Comparison of ENCODE assay signal across 20 mouse cellular contexts in genomic region chr14:47076956-47077575, GRCm38 (mm10).
A peak's percentile ranks its signal among the peaks of the same experiment; 100 is the strongest.
DNase-seq lines count a peak whose midpoint lies in the region; ATAC-seq and TF ChIP-seq lines count a peak whose summit lies in the region.
"Had no signal": no experiment of that assay in that cellular context is flagged by ENCODE, and none has a peak within 500 bp of the region (broad histone marks: within the 10 kb centered on the region; RNA-seq: fewer than 3 reads in every experiment).

No protein-coding gene starts in this region.

- peak overlapping the region; percentile 58 for H3K27ac ChIP-seq in gastrocnemius, adult 2 months
- no peak overlapping the region for H3K27ac ChIP-seq in lung, embryonic 16.5 days (ENCODE audit: low read length)
- peak overlapping the region; percentile 76 for H3K27ac ChIP-seq in heart, embryonic 16.5 days (ENCODE audit: low read length)
- H3K27ac ChIP-seq: embryonic facial prominence, embryonic 12.5 days; limb, embryonic 12.5 days; liver, embryonic 14.5 days; midbrain, embryonic 12.5 days had no signal

- WGBS in lung, embryonic 16.5 days, result 74% methylated on average over 14 of the region's 14 CpGs
- 48% methylated on average over 14 of the region's 14 CpGs for WGBS in heart, embryonic 16.5 days

- peak; percentile 63; the same call in 1 of the 2 replicates for ATAC-seq in lung, embryonic 16.5 days (ENCODE audit: low read depth)
- ATAC-seq in heart, embryonic 16.5 days (replicated peaks; ENCODE audit: extremely low read depth, insufficient read depth, low FRiP score), result peak; percentile 58; the same call in 1 of the 2 replicates
- ATAC-seq: forebrain, embryonic 16.5 days had no signal

- intact Hi-C loops in gastrocnemius, adult 2 months (cut with DNase I), result loop anchor here (5.0 kb wide), 1 partner anchor 55 kb away; no protein-coding TSS in a partner anchor

- no peak for DNase-seq in gastrocnemius, adult 2 months
- DNase-seq in gastrocnemius, postnatal 10 days, result no peak
- no peak for DNase-seq in lung, postnatal 10 days
- DNase-seq in thymus, postnatal 10 days (ENCODE audit: low spot score in 2 of 2), result peak; percentile 51 to 67
- no peak for DNase-seq in retina, postnatal 1 day
- no peak for DNase-seq in liver
- DNase-seq: cerebellum, adult 11 months; kidney, adult 2 months; kidney, postnatal 25 days; layer of hippocampus, adult 9-11 months; lung, postnatal 14 days; right cerebral cortex, postnatal 4 days had no signal

- no peaks in the 10 kb centered on the region for H3K27me3 ChIP-seq in lung, embryonic 16.5 days (ENCODE audit: control insufficient read depth, insufficient read depth, low read depth, low read length)
- no peaks in the 10 kb centered on the region for H3K27me3 ChIP-seq in heart, embryonic 16.5 days (ENCODE audit: control insufficient read depth, insufficient read depth, low read length)
- H3K27me3 ChIP-seq: CH12.LX; embryonic facial prominence, embryonic 12.5 days; limb, embryonic 12.5 days; midbrain, embryonic 12.5 days had no signal

- no peak overlapping the region for H3K4me2 ChIP-seq in lung, embryonic 16.5 days (ENCODE audit: low read depth, low read length)
- H3K4me2 ChIP-seq in heart, embryonic 16.5 days (ENCODE audit: low read depth, low read length), result peak overlapping the region; percentile 39; the same call in 1 of the 2 replicates
- H3K4me2 ChIP-seq: embryonic facial prominence, embryonic 12.5 days; limb, embryonic 12.5 days; midbrain, embryonic 12.5 days had no signal

- H3K4me3 ChIP-seq in gastrocnemius, adult 2 months, result no peak overlapping the region; the same call in 1 of the 2 replicates
- no peak overlapping the region for H3K4me3 ChIP-seq in lung, embryonic 16.5 days (ENCODE audit: low read length)
- no peak overlapping the region for H3K4me3 ChIP-seq in heart, embryonic 16.5 days (ENCODE audit: low read length)
- H3K4me3 ChIP-seq: embryonic facial prominence, embryonic 12.5 days; limb, embryonic 12.5 days; midbrain, embryonic 12.5 days had no signal

- H3K9ac ChIP-seq in lung, embryonic 16.5 days (ENCODE audit: low read length), result no peak overlapping the region
- peak overlapping the region; percentile 48; the same call in 1 of the 2 replicates for H3K9ac ChIP-seq in heart, embryonic 16.5 days (ENCODE audit: low read length)
- H3K9ac ChIP-seq: embryonic facial prominence, embryonic 12.5 days; limb, embryonic 12.5 days; liver, embryonic 14.5 days; midbrain, embryonic 12.5 days had no signal

- no peak for TF ChIP-seq CTCF in gastrocnemius, adult 2 months (IDR thresholded peaks at IDR 0.05)

- no peaks in the 10 kb centered on the region for H3K9me3 ChIP-seq in lung, embryonic 16.5 days (ENCODE audit: control insufficient read depth, low read length)
- no peaks in the 10 kb centered on the region for H3K9me3 ChIP-seq in heart, embryonic 16.5 days (replicated peaks; ENCODE audit: control insufficient read depth, low read length)
- H3K9me3 ChIP-seq: embryonic facial prominence, embryonic 12.5 days; limb, embryonic 12.5 days; midbrain, embryonic 12.5 days had no signal

- no peaks in the 10 kb centered on the region for H3K36me3 ChIP-seq in lung, embryonic 16.5 days (ENCODE audit: control insufficient read depth, insufficient read depth, low read length)
- H3K36me3 ChIP-seq in heart, embryonic 16.5 days (ENCODE audit: control insufficient read depth, insufficient read depth), result peaks cover 3% of the 10 kb centered on the region; the same call in 1 of the 2 replicates
- H3K36me3 ChIP-seq: midbrain, embryonic 12.5 days had no signal

- H3K4me1 ChIP-seq in lung, embryonic 16.5 days (replicated peaks; ENCODE audit: control insufficient read depth, insufficient read depth, low read length), result no peaks in the 10 kb centered on the region
- H3K4me1 ChIP-seq in heart, embryonic 16.5 days (ENCODE audit: control insufficient read depth, insufficient read depth, low read length), result peaks cover 27% of the 10 kb centered on the region
- H3K4me1 ChIP-seq: embryonic facial prominence, embryonic 12.5 days; limb, embryonic 12.5 days; midbrain, embryonic 12.5 days had no signal

Comparison
In these comparisons a context has a peak if more than half of its experiments do, and no peak if none do; other contexts are left out.
1. DNase-seq: peak in thymus, postnatal 10 days (2 of 2); none in gastrocnemius, adult 2 months (single experiment), gastrocnemius, postnatal 10 days (single experiment), lung, postnatal 10 days (single experiment), retina, postnatal 1 day (single experiment) and liver (single experiment).